Mouse (Mus musculus) stomach, embryonic 14.5 days (tissue): ENCODE data around the gene Atp6v1g2. TPM values are rescaled to one million over a fixed set of nuclear protein-coding genes. Genes with fewer than 3 reads are reported as not detected.

ENCODE experiments used
- ATAC-seq: fragments of 200-750 bp; cut with Nextera tagmentation; 2 replicates; pipeline ENCODE4 v1.8.0; 2017; ENCODE audit warnings: low read depth, moderate TSS enrichment; ENCODE audit not compliant: insufficient number of reproducible peaks, insufficient read depth, low FRiP score
- H3K27ac ChIP-seq: fragments of 300-500 bp; sonication (generic); 2 replicates; pipeline ENCODE4 v1.5.1; 2014; ENCODE audit warnings: mild to moderate bottlenecking, low read length, moderate library complexity, mixed read lengths
- H3K27me3 ChIP-seq: fragments of 300-500 bp; sonication (generic); 2 replicates; pipeline ENCODE4 v1.6.1; 2014; ENCODE audit warnings: low read length, control low read depth, mixed read lengths; ENCODE audit not compliant: control insufficient read depth, insufficient read depth
- H3K36me3 ChIP-seq: fragments of 300-500 bp; sonication (generic); 2 replicates; pipeline ENCODE4 v1.6.1; 2014; ENCODE audit warnings: mild to moderate bottlenecking, control low read depth, low read length, moderate library complexity, mixed read lengths; ENCODE audit not compliant: control insufficient read depth, insufficient read depth
- H3K4me1 ChIP-seq: fragments of 300-500 bp; sonication (generic); 2 replicates; pipeline ENCODE4 v1.6.1; 2014; ENCODE audit warnings: low read length, control low read depth, mixed read lengths; ENCODE audit not compliant: control insufficient read depth, insufficient read depth
- H3K4me2 ChIP-seq: fragments of 300-500 bp; sonication (generic); replicated peaks from 2 replicates; pipeline ENCODE4 v1.6.1; 2014; ENCODE audit warnings: low read depth, low read length, control low read depth
- H3K4me3 ChIP-seq: fragments of 300-500 bp; sonication (generic); 2 replicates; pipeline ENCODE4 v1.5.1; 2014; ENCODE audit warnings: low read depth, low read length, control low read depth
- H3K9ac ChIP-seq: fragments of 300-500 bp; sonication (generic); replicated peaks from 2 replicates; pipeline ENCODE4 v1.6.1; 2014; ENCODE audit warnings: low read depth, mild to moderate bottlenecking, control low read depth, low read length, moderate library complexity, mixed read lengths
- H3K9me3 ChIP-seq: fragments of 300-500 bp; sonication (generic); 2 replicates; pipeline ENCODE4 v1.6.1; 2016; ENCODE audit warnings: low read depth, low read length, control low read depth; ENCODE audit not compliant: control insufficient read depth
- WGBS: fragments of 180-500 bp; shearing (Covaris S2); extraction: QIAGEN DNeasy Blood & Tissue Kit; methylation state at CpG from one replicate; pipeline ENCODE4 v1.1.7; 2014; 5-methylcytosine and 5-hydroxymethylcytosine counted together
- polyA plus RNA-seq: library from polyadenylated mRNA; unstranded; fragments of >200 nt; fragmentation: Nextera tagmentation; extraction: Ambion mirVana; gene quantifications from 2 replicates; pipeline ENCODE4 v1.2.1, GENCODE M21; 2014

Atp6v1g2 gene
- polyA plus RNA-seq, 1 experiment from 2014 or later = 8.1 TPM

GRCm38 (mm10) chr17:35252619-35253292 is 19.3 kb downstream of the Atp6v1g2 start:
- peaks cover 63% of the 10 kb centered on the region for H3K36me3 ChIP-seq
- no peak overlapping the region for H3K4me3 ChIP-seq
- H3K27me3 ChIP-seq = no peaks in the 10 kb centered on the region
- ATAC-seq = no peak
- H3K9me3 ChIP-seq = no peaks in the 10 kb centered on the region
- no peak overlapping the region for H3K9ac ChIP-seq
- no peak overlapping the region for H3K4me2 ChIP-seq
- 80% methylated on average over 18 of the region's 18 CpGs for WGBS
- H3K4me1 ChIP-seq = no peaks in the 10 kb centered on the region
- no peak overlapping the region for H3K27ac ChIP-seq

DNA sequence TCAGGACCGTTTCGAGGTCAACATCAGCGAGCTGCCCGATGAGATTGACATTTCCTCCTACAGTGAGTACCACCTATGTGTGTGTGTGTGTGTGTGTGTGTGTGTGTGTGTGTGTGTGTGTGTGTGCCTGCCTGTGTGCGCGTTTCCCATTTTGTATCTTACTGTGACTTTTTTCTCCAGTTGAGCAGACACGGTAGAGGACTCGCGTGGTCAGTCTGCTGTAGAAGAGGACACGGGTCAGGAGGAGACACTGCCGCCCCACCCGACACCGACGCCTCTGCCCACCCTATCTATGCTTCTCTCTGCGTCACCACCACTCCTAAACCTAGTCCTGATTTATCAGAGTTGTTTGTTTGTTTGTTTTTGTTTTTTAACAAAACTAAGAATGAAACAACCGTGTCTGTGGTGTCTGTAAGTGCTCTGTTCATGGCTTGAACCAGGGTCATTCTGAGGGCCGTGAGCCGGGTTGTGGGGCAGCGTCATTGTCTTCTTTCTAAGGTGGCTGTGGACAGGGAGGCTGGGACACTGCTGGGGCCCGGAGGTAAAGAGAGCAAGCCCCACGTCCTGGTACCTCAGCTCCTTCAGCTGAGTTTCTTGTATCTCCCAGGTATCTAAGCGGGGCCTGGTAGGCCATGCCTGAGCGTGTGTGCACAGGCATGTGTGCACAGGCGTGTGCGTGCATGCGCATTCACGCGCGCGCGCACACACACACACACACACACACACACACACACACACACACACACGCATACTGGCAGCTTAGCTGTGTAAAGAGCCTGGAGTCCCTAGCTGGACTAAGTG is 20.0 kb downstream of the Atp6v1g2 start:
- ATAC-seq = 0 out of 2 replicates have a peak, but pooled peaks have one; percentile 1

DNA sequence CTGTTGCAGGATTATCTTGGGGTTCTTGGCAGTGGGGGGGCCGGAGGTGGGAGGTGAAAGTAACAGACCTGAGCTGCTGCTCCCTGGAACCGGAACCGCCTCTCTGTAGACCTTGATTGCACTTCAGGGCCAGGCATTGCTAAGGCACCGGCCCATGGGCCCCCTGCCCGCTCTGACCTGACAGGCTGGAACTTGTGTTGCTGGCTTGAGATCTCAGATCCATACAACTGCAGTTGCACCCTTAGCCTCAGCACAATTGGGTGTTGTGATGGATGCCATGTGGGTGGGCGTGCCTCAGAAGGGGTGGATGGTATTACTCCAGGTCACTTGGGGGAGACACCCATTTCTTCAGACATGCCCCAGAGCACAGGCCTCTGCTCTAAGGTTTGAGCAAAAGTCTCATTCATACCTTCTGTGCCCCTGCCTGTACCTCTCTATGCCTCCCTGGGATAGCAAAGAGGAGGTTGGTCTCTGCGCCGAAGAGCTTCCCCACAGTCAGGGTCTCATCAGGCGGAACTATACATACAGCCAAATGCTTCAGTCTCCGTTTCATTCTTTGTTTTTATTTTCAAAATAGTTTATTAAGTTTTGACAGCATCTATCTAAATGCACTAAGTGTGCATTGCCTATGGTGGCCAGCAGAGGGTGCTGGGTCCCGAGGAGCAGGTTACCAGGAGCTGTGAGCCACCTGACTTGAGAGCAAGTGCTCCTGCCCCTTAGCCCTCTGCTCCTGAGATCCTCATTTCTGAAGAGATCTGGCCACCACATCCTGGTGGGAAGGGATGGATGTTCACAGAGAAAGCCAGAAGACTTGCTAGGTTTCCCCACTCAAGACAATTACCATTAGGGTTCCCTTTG is 21.0 kb downstream of the Atp6v1g2 start:
- no peak overlapping the region for H3K9ac ChIP-seq
- no peak overlapping the region for H3K27ac ChIP-seq
- H3K4me1 ChIP-seq = no peaks in the 10 kb centered on the region
- H3K36me3 ChIP-seq = peaks cover 46% of the 10 kb centered on the region
- no peak overlapping the region for H3K4me2 ChIP-seq
- H3K27me3 ChIP-seq = no peaks in the 10 kb centered on the region
- no peak overlapping the region for H3K4me3 ChIP-seq
- peak; percentile 17; the same call in 1 of the 2 replicates for ATAC-seq
- no peaks in the 10 kb centered on the region for H3K9me3 ChIP-seq
- 67% methylated on average over 11 of the region's 11 CpGs for WGBS

More for the DNA sequence above, 20.0 kb downstream of the Atp6v1g2 start:
- no peak overlapping the region for H3K4me2 ChIP-seq
- H3K4me1 ChIP-seq = no peaks in the 10 kb centered on the region
- H3K9me3 ChIP-seq = no peaks in the 10 kb centered on the region
- H3K36me3 ChIP-seq = peaks cover 56% of the 10 kb centered on the region
- WGBS = 82% methylated on average over 32 of the region's 32 CpGs
- no peak overlapping the region for H3K4me3 ChIP-seq
- H3K27me3 ChIP-seq = no peaks in the 10 kb centered on the region
- no peak overlapping the region for H3K27ac ChIP-seq
- no peak overlapping the region for H3K9ac ChIP-seq

DNA sequence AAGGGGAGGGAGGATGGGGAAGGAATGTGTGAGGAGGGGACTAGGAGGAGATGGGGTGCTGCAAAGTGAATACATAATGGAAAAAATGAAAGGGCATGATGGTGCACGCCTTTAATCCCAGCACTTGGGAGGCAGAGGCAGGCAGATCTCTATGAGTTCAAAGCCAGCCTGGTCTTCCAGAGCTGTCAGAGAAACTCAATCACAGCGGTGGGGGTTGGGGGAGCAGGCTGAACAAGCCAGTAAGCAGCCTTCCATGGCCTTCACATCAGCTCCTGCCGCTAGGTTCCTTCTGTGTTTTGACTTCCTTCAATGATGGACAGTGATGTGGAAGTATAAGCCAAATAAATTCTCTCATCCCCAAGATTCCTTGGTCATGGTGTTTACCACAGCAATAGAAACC is 21.8 kb downstream of the Atp6v1g2 start:
- ATAC-seq = no peak

DNA sequence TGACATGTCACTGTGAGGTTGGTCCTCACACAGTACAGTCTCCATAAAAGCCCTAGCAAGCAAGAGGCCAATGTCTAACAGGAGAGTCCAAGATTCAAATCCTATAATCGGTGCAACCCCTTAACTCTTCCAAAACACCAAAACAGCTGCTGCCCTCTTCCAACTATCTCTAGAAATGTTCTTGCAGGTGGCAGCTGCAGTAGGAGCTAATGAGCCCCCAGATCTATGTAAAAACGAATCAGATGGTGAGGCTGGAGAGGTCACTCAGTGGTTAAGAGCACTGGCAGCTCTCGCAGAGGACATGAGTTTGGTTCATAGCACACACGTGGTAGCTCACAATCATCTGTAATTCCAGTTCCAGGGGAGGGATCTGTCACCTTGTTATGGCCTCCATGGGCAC is 22.2 kb downstream of the Atp6v1g2 start:
- H3K9ac ChIP-seq = no peak overlapping the region
- no peak overlapping the region for H3K4me3 ChIP-seq
- H3K4me2 ChIP-seq = no peak overlapping the region
- ATAC-seq = no peak
- WGBS = 52% methylated on average over 4 of the region's 4 CpGs
- H3K27ac ChIP-seq = no peak overlapping the region
- no peaks in the 10 kb centered on the region for H3K27me3 ChIP-seq
- H3K4me1 ChIP-seq = no peaks in the 10 kb centered on the region
- H3K36me3 ChIP-seq = peaks cover 34% of the 10 kb centered on the region
- no peaks in the 10 kb centered on the region for H3K9me3 ChIP-seq

More for the DNA sequence above, 21.8 kb downstream of the Atp6v1g2 start:
- Histone ChIP-seq H3K27me3 (no peaks in the 10 kb centered on the region), H3K4me1 (no peaks in the 10 kb centered on the region), H3K27ac (no peak overlapping the region), H3K4me2 (no peak overlapping the region), H3K4me3 (no peak overlapping the region), H3K9ac (no peak overlapping the region), H3K36me3 (peaks cover 38% of the 10 kb centered on the region), H3K9me3 (no peaks in the 10 kb centered on the region)
- WGBS = 72% methylated on average over 3 of the region's 3 CpGs

DNA sequence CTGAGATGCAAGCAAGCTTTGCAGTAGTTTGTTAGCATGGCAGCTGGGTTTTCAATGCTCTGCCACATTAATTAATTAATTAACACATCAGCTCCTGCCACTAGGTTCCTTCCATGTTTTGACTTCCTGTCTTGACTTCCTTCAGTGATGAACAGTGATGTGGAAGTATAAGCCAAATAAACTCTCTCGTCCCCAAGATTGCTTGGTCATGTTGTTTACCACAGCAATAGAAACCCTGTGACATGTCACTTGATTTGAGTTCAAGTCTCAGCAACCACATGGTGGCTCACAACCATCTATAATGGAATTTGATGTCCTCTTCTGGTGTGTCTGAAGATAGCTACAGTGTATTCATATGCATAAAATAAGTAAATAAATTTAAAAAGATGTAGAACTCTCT is 23.9 kb downstream of the Atp6v1g2 start:
- Histone ChIP-seq H3K9me3 (no peaks in the 10 kb centered on the region), H3K4me3 (no peak overlapping the region), H3K4me2 (no peak overlapping the region), H3K27ac (no peak overlapping the region), H3K4me1 (no peaks in the 10 kb centered on the region), H3K9ac (no peak overlapping the region), H3K27me3 (no peaks in the 10 kb centered on the region), H3K36me3 (peaks cover 19% of the 10 kb centered on the region)
- no peak for ATAC-seq
- 64% methylated on average over 1 of the region's 1 CpGs for WGBS

DNA sequence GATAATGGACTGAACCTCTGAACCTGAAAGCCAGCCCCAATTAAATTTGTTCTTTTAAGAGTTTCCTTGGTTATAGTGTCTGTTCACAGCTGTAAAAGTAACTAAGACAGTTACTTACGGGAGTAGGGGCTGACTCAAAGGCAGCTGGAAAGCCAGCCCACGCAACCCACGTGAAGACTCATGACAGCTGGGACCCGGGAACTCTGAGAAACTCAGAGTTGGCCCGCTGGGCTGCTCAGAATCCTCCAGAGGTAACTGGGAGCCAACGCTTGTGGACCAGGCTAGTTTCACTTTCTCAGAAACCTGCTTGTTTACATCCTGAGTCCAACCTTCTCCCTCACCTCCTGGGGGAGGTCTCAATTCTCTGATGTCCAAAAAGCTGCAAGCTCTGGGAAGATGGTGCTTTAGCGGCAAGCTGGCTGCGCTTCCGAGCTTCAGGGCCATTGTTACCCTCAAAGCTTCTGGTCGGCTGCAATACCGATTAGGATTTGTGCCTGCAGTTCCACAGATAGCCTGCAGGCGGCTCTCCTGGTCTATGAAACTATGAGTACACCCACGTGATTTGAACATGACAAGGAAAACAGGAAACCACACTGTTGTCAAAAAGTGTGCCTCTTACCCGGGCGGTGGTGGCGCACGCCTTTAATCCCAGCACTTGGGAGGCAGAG is 24.5 kb downstream of the Atp6v1g2 start:
- 18% methylated on average over 17 of the region's 17 CpGs for WGBS
- Histone ChIP-seq H3K27me3 (no peaks in the 10 kb centered on the region), H3K36me3 (peaks cover 13% of the 10 kb centered on the region), H3K4me3 (no peak overlapping the region), H3K27ac (no peak overlapping the region), H3K9ac (no peak overlapping the region), H3K9me3 (no peaks in the 10 kb centered on the region), H3K4me2 (peak overlapping the region; percentile 23; the same call in 1 of the 2 replicates), H3K4me1 (no peaks in the 10 kb centered on the region)
- no peak; the same call in 1 of the 2 replicates for ATAC-seq
